Mouse (Mus musculus): ENCODE measurements around the gene Stap2. TPM values are rescaled to one million over a fixed set of nuclear protein-coding genes. Genes with fewer than 3 reads are reported as not detected.

Gene Stap2
- total RNA-seq, 1 experiment = 3.4 TPM

DNA sequence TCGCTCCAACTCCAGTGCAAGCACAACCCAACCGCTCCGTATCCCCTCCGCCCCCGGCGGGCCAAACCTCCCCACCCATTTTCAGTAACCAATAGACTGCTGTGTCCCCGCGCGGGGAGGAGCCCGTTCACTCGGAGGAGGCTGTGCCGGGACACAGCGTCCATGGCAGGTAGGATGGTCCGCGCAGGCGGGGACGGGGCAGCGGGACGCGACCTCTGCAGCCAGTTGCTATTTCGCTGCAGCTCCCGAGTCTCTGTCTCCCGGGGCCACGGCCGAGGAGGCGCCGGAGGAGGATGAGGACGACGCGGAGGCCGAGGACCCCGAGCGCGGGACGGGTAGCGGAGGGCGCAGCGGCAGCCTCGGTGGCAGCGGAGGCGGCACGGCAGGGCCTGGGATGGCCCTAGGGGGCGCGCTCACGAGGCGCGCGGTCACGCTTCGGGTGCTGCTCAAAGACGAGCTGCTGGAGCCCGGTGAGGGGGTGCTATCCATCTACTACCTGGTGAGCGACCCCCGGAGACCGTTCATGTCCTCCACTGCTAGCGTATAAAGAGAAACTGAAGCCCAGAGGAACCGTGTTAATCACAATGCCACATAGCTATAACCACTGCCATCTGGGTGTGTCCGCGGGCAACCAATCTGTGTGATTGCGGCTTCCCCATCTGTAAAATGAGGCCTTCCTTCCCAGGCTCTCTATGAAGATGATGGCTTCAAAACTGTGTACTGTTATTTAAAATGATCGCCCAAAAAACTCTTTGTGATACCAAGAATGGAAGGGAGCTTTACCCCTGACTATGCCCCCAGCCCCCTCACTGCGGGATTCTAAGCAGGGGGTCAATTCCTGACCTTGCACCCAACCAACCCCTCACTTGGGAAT lies 3.9 kb upstream of the Stap2 start:
- H3K9ac ChIP-seq (ENCODE audit: insufficient read depth, low read depth, low read length, poor library complexity, severe bottlenecking) = peak overlapping the region; percentile 79
- peak overlapping the region; percentile 88 to 99 for H3K4me3 ChIP-seq (ENCODE audit: insufficient read depth in 1 of 2, low read depth in 1 of 2, low read length in 2 of 2, poor library complexity in 1 of 2, severe bottlenecking in 1 of 2)
- peak; percentile 83 for DNase-seq (ENCODE audit: low read depth, low spot score)
- no peak; the same call in 1 of the 2 replicates for TF ChIP-seq HCFC1 (IDR thresholded peaks at IDR 0.05; ENCODE audit: borderline replicate concordance, insufficient read depth, low read length)
- peaks cover 12% of the 10 kb centered on the region; the same call in 1 of the 2 replicates for H3K36me3 ChIP-seq (ENCODE audit: control insufficient read depth, insufficient read depth, low read length, poor library complexity, severe bottlenecking)
- no peaks in the 10 kb centered on the region for H3K9me3 ChIP-seq (ENCODE audit: control insufficient read depth, insufficient read depth, low read depth, low read length)
- in situ Hi-C loops (cut with MboI; ENCODE audit: low sequenced_read_pairs in 2 of 2, unreplicated experiment in 2 of 2) = no loop called here
- peaks cover 0 to 8% of the 10 kb centered on the region in 2 experiments; a peak in 2 of 4 replicates for H3K4me1 ChIP-seq (ENCODE audit: control insufficient read depth in 2 of 2, insufficient read depth in 2 of 2, low read length in 2 of 2, poor library complexity in 1 of 2)
- H3K27ac ChIP-seq (ENCODE audit: insufficient read depth, low read depth, low read length, poor library complexity, severe bottlenecking) = peak overlapping the region; percentile 54; the same call in 1 of the 2 replicates

DNA sequence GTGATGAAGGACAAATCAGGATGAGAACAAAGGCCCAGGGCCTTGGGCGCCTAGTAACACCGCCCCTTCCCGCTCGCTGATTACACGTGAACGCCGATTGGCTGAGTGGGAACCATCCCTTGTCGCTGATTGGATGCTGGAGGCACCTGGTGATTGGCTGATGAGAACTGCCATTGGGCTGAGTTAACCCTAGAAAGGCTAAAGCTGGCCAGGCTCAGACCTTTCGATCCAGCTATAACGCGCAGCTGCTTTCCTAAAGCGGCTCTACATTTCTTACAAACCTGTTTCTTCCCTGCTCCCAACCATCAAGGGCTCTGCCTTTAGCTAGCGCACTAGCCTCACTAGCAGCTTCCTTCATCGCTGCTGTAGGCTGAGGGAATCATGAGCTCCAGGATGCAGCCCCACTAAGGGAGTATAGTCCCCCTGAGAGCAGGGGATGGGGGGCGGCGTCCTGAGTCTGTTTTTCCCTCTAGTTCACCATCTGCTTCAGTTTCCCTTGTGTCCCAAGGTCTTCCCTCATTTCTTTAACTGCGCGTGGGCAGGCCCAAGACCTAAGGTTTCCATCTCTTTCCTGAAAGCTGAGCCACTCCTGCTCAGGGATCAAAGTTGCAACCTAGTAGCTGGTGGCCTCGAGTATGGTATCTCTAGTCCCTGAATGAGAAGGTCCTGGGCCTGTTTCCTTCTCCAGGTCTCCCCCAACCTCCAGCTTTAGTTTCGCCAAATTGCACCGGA lies 3.1 kb upstream of the Stap2 start:
- Histone ChIP-seq H3K4me1 (ENCODE audit: control insufficient read depth in 2 of 2, insufficient read depth in 2 of 2, low read length in 2 of 2, poor library complexity in 1 of 2) (peaks cover 0 to 8% of the 10 kb centered on the region in 2 experiments; a peak in 2 of 4 replicates), H3K36me3 (ENCODE audit: control insufficient read depth, insufficient read depth, low read length, poor library complexity, severe bottlenecking) (peaks cover 12% of the 10 kb centered on the region; the same call in 1 of the 2 replicates), H3K4me3 (ENCODE audit: insufficient read depth in 1 of 2, low read depth in 1 of 2, low read length in 2 of 2, poor library complexity in 1 of 2, severe bottlenecking in 1 of 2) (peak overlapping the region; percentile 88 to 99), H3K9ac (ENCODE audit: insufficient read depth, low read depth, low read length, poor library complexity, severe bottlenecking) (peak overlapping the region; percentile 65), H3K27ac (ENCODE audit: insufficient read depth, low read depth, low read length, poor library complexity, severe bottlenecking) (peak overlapping the region; percentile 54; the same call in 1 of the 2 replicates), H3K9me3 (ENCODE audit: control insufficient read depth, insufficient read depth, low read depth, low read length) (no peaks in the 10 kb centered on the region)
- peak; percentile 97 for DNase-seq (ENCODE audit: low read depth, low spot score)
- in situ Hi-C loops (cut with MboI; ENCODE audit: low sequenced_read_pairs in 2 of 2, unreplicated experiment in 2 of 2) = no loop called here
- no peak for TF ChIP-seq MAFK (IDR thresholded peaks at IDR 0.05; ENCODE audit: insufficient read depth, low read depth, low read length)
- TF ChIP-seq CHD2 (IDR thresholded peaks at IDR 0.05; ENCODE audit: low read depth, low read length) = peak; percentile 84

DNA sequence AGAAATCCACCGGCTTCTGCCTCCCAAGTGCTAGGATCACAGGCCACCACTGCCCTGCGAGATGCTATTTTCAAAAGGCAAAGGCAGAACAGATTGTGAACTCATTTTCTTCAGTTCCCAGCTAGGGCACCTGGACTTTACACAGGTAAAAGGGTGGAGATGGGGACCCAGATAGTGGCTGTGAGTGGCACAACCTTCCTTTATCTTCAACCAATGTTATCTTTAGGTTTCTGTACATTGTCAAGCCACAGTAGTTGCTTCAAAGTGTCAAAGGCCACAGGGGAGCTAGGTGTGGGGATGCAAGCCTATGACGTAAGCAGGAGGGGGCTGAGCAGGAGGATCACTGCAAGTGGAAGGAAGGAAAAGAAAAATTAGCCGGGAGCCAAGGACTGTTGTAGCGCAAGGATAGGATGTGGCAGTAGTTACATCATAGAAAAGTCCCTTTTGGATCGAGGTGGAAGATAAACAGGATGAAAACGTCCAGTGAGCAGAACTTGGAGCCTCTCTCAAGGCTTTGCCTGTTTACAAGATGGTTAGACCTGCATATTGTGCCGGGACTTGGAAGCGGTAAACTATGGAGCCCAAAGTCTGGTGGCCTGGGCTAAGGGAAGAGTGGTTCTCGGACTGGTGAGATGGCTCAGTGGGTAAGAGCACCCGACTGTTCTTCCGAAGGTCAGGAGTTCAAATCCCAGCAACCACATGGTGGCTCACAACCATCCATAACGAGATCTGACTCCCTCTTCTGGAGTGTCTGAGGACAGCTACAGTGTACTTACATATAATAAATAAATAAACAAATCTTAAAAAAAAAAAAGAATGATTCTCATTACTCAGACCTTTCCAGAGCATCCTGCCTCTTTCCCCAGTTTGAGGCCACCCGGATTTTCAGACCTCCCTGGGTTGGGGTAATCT lies 2.3 kb upstream of the Stap2 start:
- Histone ChIP-seq H3K4me1 (ENCODE audit: control insufficient read depth in 2 of 2, insufficient read depth in 2 of 2, low read length in 2 of 2, poor library complexity in 1 of 2) (peaks cover 0 to 8% of the 10 kb centered on the region in 2 experiments; a peak in 2 of 4 replicates), H3K4me3 (ENCODE audit: insufficient read depth in 1 of 2, low read depth in 1 of 2, low read length in 2 of 2, poor library complexity in 1 of 2, severe bottlenecking in 1 of 2) (peak overlapping the region; percentile 17 to 60), H3K9ac (ENCODE audit: insufficient read depth, low read depth, low read length, poor library complexity, severe bottlenecking) (no peak overlapping the region; the same call in 1 of the 2 replicates), H3K9me3 (ENCODE audit: control insufficient read depth, insufficient read depth, low read depth, low read length) (no peaks in the 10 kb centered on the region), H3K36me3 (ENCODE audit: control insufficient read depth, insufficient read depth, low read length, poor library complexity, severe bottlenecking) (peaks cover 12% of the 10 kb centered on the region; the same call in 1 of the 2 replicates), H3K27ac (ENCODE audit: insufficient read depth, low read depth, low read length, poor library complexity, severe bottlenecking) (peak overlapping the region; percentile 61)
- TF ChIP-seq CHD2 (IDR thresholded peaks at IDR 0.05; ENCODE audit: low read depth, low read length) = no peak
- no peak for TF ChIP-seq HCFC1 (IDR thresholded peaks at IDR 0.05; ENCODE audit: borderline replicate concordance, insufficient read depth, low read length)
- 0 out of 2 replicates have a peak, but pooled peaks have one; percentile 23 for TF ChIP-seq ZNF384 (IDR thresholded peaks at IDR 0.05; ENCODE audit: low read depth, low read length)
- TF ChIP-seq ZC3H11A (IDR thresholded peaks at IDR 0.05; ENCODE audit: borderline replicate concordance, low read depth, low read length) = no peak
- no peak for TF ChIP-seq MAFK (IDR thresholded peaks at IDR 0.05; ENCODE audit: insufficient read depth, low read depth, low read length)
- DNase-seq (ENCODE audit: low read depth, low spot score) = no peak
- in situ Hi-C loops (cut with MboI; ENCODE audit: low sequenced_read_pairs in 2 of 2, unreplicated experiment in 2 of 2) = no loop called here

DNA sequence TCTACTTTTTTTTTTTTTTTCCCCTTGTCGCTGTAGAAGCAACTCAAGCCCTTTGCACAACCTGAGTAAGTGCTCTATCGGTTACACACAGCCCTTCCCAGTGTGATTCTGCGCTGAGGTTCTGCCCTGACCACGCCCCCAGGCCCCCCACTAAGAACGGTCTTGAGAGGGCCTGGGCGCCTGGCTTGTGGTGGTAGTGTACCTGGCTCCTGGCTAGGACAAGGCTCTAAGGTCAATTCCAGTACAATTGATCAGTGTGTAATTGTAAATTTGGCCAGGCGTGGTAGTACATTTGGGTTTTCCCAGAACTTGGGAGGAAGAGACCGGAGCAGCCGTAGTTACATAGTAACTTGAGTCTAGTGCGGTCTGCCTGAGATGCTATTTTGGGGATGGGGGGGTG lies 1.6 kb upstream of the Stap2 start:
- Histone ChIP-seq H3K9me3 (ENCODE audit: control insufficient read depth, insufficient read depth, low read depth, low read length) (no peaks in the 10 kb centered on the region), H3K36me3 (ENCODE audit: control insufficient read depth, insufficient read depth, low read length, poor library complexity, severe bottlenecking) (peaks cover 7% of the 10 kb centered on the region; the same call in 1 of the 2 replicates), H3K9ac (ENCODE audit: insufficient read depth, low read depth, low read length, poor library complexity, severe bottlenecking) (no peak overlapping the region; the same call in 1 of the 2 replicates), H3K4me3 (ENCODE audit: insufficient read depth in 1 of 2, low read depth in 1 of 2, low read length in 2 of 2, poor library complexity in 1 of 2, severe bottlenecking in 1 of 2) (peak overlapping the region; percentile 0 to 4; a peak in 1 of 4 replicates), H3K4me1 (ENCODE audit: control insufficient read depth in 2 of 2, insufficient read depth in 2 of 2, low read length in 2 of 2, poor library complexity in 1 of 2) (peaks cover 0 to 8% of the 10 kb centered on the region in 2 experiments; a peak in 2 of 4 replicates), H3K27ac (ENCODE audit: insufficient read depth, low read depth, low read length, poor library complexity, severe bottlenecking) (peak overlapping the region; percentile 59; the same call in 1 of the 2 replicates)
- no peak for DNase-seq (ENCODE audit: low read depth, low spot score)
- in situ Hi-C loops (cut with MboI; ENCODE audit: low sequenced_read_pairs in 2 of 2, unreplicated experiment in 2 of 2) = no loop called here
- TF ChIP-seq HCFC1 (IDR thresholded peaks at IDR 0.05; ENCODE audit: borderline replicate concordance, insufficient read depth, low read length) = no peak
- no peak for TF ChIP-seq ZNF384 (IDR thresholded peaks at IDR 0.05; ENCODE audit: low read depth, low read length)
- TF ChIP-seq MAFK (IDR thresholded peaks at IDR 0.05; ENCODE audit: insufficient read depth, low read depth, low read length) = no peak
- no peak for TF ChIP-seq ZC3H11A (IDR thresholded peaks at IDR 0.05; ENCODE audit: borderline replicate concordance, low read depth, low read length)
- TF ChIP-seq CHD2 (IDR thresholded peaks at IDR 0.05; ENCODE audit: low read depth, low read length) = no peak
